In genomic region chr16:45364627-45365026, GRCm38 (mm10) we compare ENCODE assay signal across 22 mouse cellular contexts.
"Had no signal": no experiment of that assay in that cellular context is flagged by ENCODE, and none has a peak within 500 bp of the region (broad histone marks: within the 10 kb centered on the region; RNA-seq: fewer than 3 reads in every experiment).

No protein-coding gene starts in this region.

- H3K4me1 ChIP-seq: heart, embryonic 10.5 days; hindbrain, embryonic 13.5 days; hindbrain, embryonic 15.5 days; limb, embryonic 13.5 days; limb, embryonic 15.5 days; liver, embryonic 12.5 days had no signal

- H3K27ac ChIP-seq: heart, embryonic 10.5 days; hindbrain, embryonic 13.5 days; hindbrain, embryonic 15.5 days; hindbrain, postnatal 0 days; kidney, embryonic 15.5 days; kidney, postnatal 0 days; limb, embryonic 13.5 days; limb, embryonic 15.5 days; liver, embryonic 12.5 days had no signal

- H3K4me3 ChIP-seq: heart, embryonic 10.5 days; heart, embryonic 12.5 days; hindbrain, embryonic 13.5 days; hindbrain, embryonic 15.5 days; kidney, embryonic 15.5 days; limb, embryonic 13.5 days; limb, embryonic 15.5 days; liver, embryonic 12.5 days had no signal

- H3K9ac ChIP-seq: heart, embryonic 12.5 days; hindbrain, embryonic 13.5 days; hindbrain, embryonic 15.5 days; kidney, embryonic 15.5 days; limb, embryonic 13.5 days; limb, embryonic 15.5 days; liver, embryonic 12.5 days had no signal

- H3K4me2 ChIP-seq: heart, embryonic 12.5 days; hindbrain, embryonic 13.5 days; hindbrain, embryonic 15.5 days; kidney, embryonic 15.5 days; limb, embryonic 13.5 days; limb, embryonic 15.5 days; liver, embryonic 12.5 days had no signal

- DNase-seq: gastrocnemius, postnatal 10 days; gastrocnemius, postnatal 36 days; heart, adult 11 months; heart, postnatal 10 days; kidney, adult 11 months; kidney, adult 2 months; kidney, adult 9 months; kidney, postnatal 14 days; kidney, postnatal 36 days; layer of hippocampus, adult 9-11 months; layer of hippocampus, postnatal 36 days; left cerebral cortex, postnatal 4 days had no signal

- H3K27me3 ChIP-seq: heart, embryonic 12.5 days; hindbrain, embryonic 13.5 days; hindbrain, embryonic 15.5 days; kidney, embryonic 15.5 days; limb, embryonic 13.5 days; limb, embryonic 15.5 days; liver, embryonic 12.5 days had no signal

- H3K36me3 ChIP-seq: heart, embryonic 10.5 days; heart, embryonic 12.5 days; hindbrain, embryonic 13.5 days; hindbrain, embryonic 15.5 days; kidney, embryonic 15.5 days; limb, embryonic 13.5 days; limb, embryonic 15.5 days; liver, embryonic 12.5 days had no signal

- H3K9me3 ChIP-seq: heart, embryonic 10.5 days; heart, embryonic 12.5 days; hindbrain, embryonic 13.5 days; hindbrain, embryonic 15.5 days; kidney, embryonic 15.5 days; limb, embryonic 13.5 days; limb, embryonic 15.5 days; liver, embryonic 12.5 days had no signal

- ATAC-seq: hindbrain, postnatal 0 days; liver, embryonic 12.5 days had no signal
